In the genomic region with DNA sequence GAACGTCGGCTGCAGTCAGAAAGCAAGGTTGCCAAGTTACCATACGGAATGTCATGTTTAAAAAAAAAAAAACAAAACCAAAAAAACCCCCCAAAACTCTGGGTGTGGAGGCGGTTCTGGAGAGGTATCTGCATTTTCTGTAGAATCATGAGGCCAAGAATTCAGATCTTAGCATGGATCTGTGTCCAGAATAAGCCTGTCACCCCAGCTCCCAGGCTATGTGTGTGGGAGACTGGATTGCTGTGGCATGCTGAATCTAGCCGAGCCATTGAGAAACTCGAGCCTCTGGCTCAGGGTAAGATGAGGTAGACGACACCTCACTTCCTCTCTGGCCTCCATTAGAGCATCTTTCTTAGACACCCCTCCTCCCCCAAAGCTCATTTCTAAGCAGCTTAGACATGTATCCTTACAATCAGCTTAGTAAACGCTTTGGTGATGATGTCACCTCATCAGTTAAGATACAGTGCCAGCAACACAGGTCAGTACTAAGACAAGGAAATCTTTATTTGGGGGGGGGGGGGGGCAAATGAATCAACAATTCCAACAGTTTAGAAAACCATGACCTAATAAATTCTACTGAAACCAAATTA, we compare ENCODE assay signal across 19 mouse cellular contexts. TPM values are rescaled to one million over a fixed set of nuclear protein-coding genes. Genes with fewer than 3 reads are reported as not detected.
DNase-seq lines count a peak whose midpoint lies in the region; ATAC-seq and TF ChIP-seq lines count a peak whose summit lies in the region.
"Had no signal": no experiment of that assay in that cellular context is flagged by ENCODE, and none has a peak within 500 bp of the region (broad histone marks: within the 10 kb centered on the region; RNA-seq: fewer than 3 reads in every experiment).

No protein-coding gene starts in this region.

- peaks cover 28% of the 10 kb centered on the region for H3K36me3 ChIP-seq in forebrain, embryonic 14.5 days (ENCODE audit: control insufficient read depth, insufficient read depth, low read length)
- H3K36me3 ChIP-seq in forebrain, embryonic 11.5 days (ENCODE audit: control insufficient read depth, insufficient read depth, low read length): peaks cover 3% of the 10 kb centered on the region; the same call in 1 of the 2 replicates
- H3K36me3 ChIP-seq in lung, postnatal 0 days (ENCODE audit: insufficient read depth, low read length): no peaks in the 10 kb centered on the region

- DNase-seq in forebrain, embryonic 14.5 days (ENCODE audit: low spot score): no peak
- DNase-seq in forebrain, embryonic 11.5 days (ENCODE audit: low spot score): no peak
- DNase-seq in layer of hippocampus, adult 2 months (ENCODE audit: low spot score in 2 of 2): peak in 1 of 2 experiments; percentile 31
- DNase-seq in layer of hippocampus, postnatal 25 days (ENCODE audit: extremely low spot score in 1 of 2, low spot score in 1 of 2): no peak
- peak; percentile 64 for DNase-seq in right cerebral cortex, adult 18-20 months
- no peak for DNase-seq in right cerebral cortex, postnatal 4 days
- peak; percentile 53 for DNase-seq in right cerebral cortex, postnatal 25 days
- no peak for DNase-seq in lung, postnatal 0 days (ENCODE audit: low spot score)
- DNase-seq: adrenal gland, postnatal 10 days; cerebellum, adult 2 months; heart, adult 11 months; lung, embryonic 14.5 days; thymus, adult 18-20 months had no signal

- no peak overlapping the region for H3K4me2 ChIP-seq in forebrain, embryonic 14.5 days (ENCODE audit: low read length)
- H3K4me2 ChIP-seq in forebrain, embryonic 11.5 days (ENCODE audit: low read depth, low read length, severe bottlenecking): no peak overlapping the region
- H3K4me2 ChIP-seq in lung, postnatal 0 days (replicated peaks; ENCODE audit: low read depth, low read length): no peak overlapping the region
- H3K4me2 ChIP-seq: embryonic facial prominence, embryonic 15.5 days; liver, embryonic 12.5 days; lung, embryonic 14.5 days; midbrain, embryonic 13.5 days had no signal

- no peaks in the 10 kb centered on the region for H3K4me1 ChIP-seq in forebrain, embryonic 14.5 days (ENCODE audit: control insufficient read depth, insufficient read depth, low read length)
- no peaks in the 10 kb centered on the region for H3K4me1 ChIP-seq in forebrain, embryonic 11.5 days (replicated peaks; ENCODE audit: control insufficient read depth, insufficient read depth, low read length)
- H3K4me1 ChIP-seq in lung, postnatal 0 days (ENCODE audit: insufficient read depth, low read depth, low read length): no peaks in the 10 kb centered on the region
- H3K4me1 ChIP-seq: embryonic facial prominence, embryonic 15.5 days; forebrain, embryonic 10.5 days; liver, embryonic 12.5 days; midbrain, embryonic 13.5 days had no signal

- H3K27me3 ChIP-seq in forebrain, embryonic 14.5 days (replicated peaks; ENCODE audit: control insufficient read depth, insufficient read depth, low read length): no peaks in the 10 kb centered on the region
- no peaks in the 10 kb centered on the region for H3K27me3 ChIP-seq in forebrain, embryonic 11.5 days (ENCODE audit: control insufficient read depth, insufficient read depth, low read length)
- H3K27me3 ChIP-seq in lung, postnatal 0 days (replicated peaks; ENCODE audit: insufficient read depth, low read length): no peaks in the 10 kb centered on the region
- H3K27me3 ChIP-seq: CH12.LX; embryonic facial prominence, embryonic 15.5 days; liver, embryonic 12.5 days; midbrain, embryonic 13.5 days had no signal

- TF ChIP-seq EP300 in lung, postnatal 0 days (IDR thresholded peaks at IDR 0.05): no peak

- no peaks in the 10 kb centered on the region for H3K9me3 ChIP-seq in forebrain, embryonic 14.5 days (replicated peaks; ENCODE audit: control insufficient read depth, low read length)
- H3K9me3 ChIP-seq in forebrain, embryonic 11.5 days (ENCODE audit: control insufficient read depth, low read length): no peaks in the 10 kb centered on the region
- H3K9me3 ChIP-seq in lung, postnatal 0 days (ENCODE audit: low read length): no peaks in the 10 kb centered on the region
- H3K9me3 ChIP-seq: embryonic facial prominence, embryonic 15.5 days; forebrain, embryonic 10.5 days; liver, embryonic 12.5 days; midbrain, embryonic 13.5 days had no signal

- WGBS in forebrain, embryonic 14.5 days: 67% methylated on average over 8 of the region's 8 CpGs
- 81% methylated on average over 8 of the region's 8 CpGs for WGBS in forebrain, embryonic 11.5 days
- 77% methylated on average over 8 of the region's 8 CpGs for WGBS in lung, postnatal 0 days

- H3K27ac ChIP-seq in forebrain, embryonic 14.5 days (ENCODE audit: low read depth, low read length): no peak overlapping the region
- H3K27ac ChIP-seq in forebrain, embryonic 11.5 days (ENCODE audit: low read depth, low read length): no peak overlapping the region
- H3K27ac ChIP-seq in layer of hippocampus, adult 2 months: peak overlapping the region; percentile 76
- no peak overlapping the region for H3K27ac ChIP-seq in lung, postnatal 0 days (ENCODE audit: low read length)
- H3K27ac ChIP-seq: embryonic facial prominence, embryonic 15.5 days; forebrain, embryonic 10.5 days; liver, embryonic 12.5 days; macrophage; midbrain, embryonic 13.5 days had no signal

- TF ChIP-seq CTCF in layer of hippocampus, adult 2 months (conservative IDR thresholded peaks at IDR 0.05): no peak
- TF ChIP-seq CTCF in lung, postnatal 0 days (IDR thresholded peaks at IDR 0.05): no peak

- peak; percentile 5; the same call in 1 of the 2 replicates for ATAC-seq in forebrain, embryonic 14.5 days
- ATAC-seq in forebrain, embryonic 11.5 days (replicated peaks; ENCODE audit: low FRiP score): no peak
- no peak for ATAC-seq in lung, postnatal 0 days
- ATAC-seq: liver, embryonic 12.5 days; midbrain, embryonic 13.5 days had no signal

- H3K9ac ChIP-seq in forebrain, embryonic 14.5 days (ENCODE audit: low read length): no peak overlapping the region
- H3K9ac ChIP-seq in forebrain, embryonic 11.5 days (ENCODE audit: low read length): no peak overlapping the region
- H3K9ac ChIP-seq in lung, postnatal 0 days (replicated peaks; ENCODE audit: low read depth): no peak overlapping the region
- H3K9ac ChIP-seq: embryonic facial prominence, embryonic 15.5 days; liver, embryonic 12.5 days; lung, embryonic 14.5 days; midbrain, embryonic 13.5 days had no signal

- H3K4me3 ChIP-seq in forebrain, embryonic 14.5 days (ENCODE audit: low read depth, low read length): no peak overlapping the region
- H3K4me3 ChIP-seq in forebrain, embryonic 11.5 days (ENCODE audit: low read depth, low read length): no peak overlapping the region
- no peak overlapping the region; the same call in 1 of the 2 replicates for H3K4me3 ChIP-seq in layer of hippocampus, adult 2 months
- no peak overlapping the region for H3K4me3 ChIP-seq in lung, postnatal 0 days (ENCODE audit: low read depth, low read length)
- H3K4me3 ChIP-seq: embryonic facial prominence, embryonic 15.5 days; forebrain, embryonic 10.5 days; liver, embryonic 12.5 days; midbrain, embryonic 13.5 days had no signal

RNA-seq across cellular contexts. Expression of gene Tspan13, which starts 50.9 kb away (rescaled TPM):
- polyA plus RNA-seq in forebrain, embryonic 14.5 days (2014; fragmentation: Nextera tagmentation; extraction: Ambion mirVana): 249 and 271 TPM in 2 replicates
- 187 and 199 TPM in 2 replicates for polyA plus RNA-seq in forebrain, embryonic 11.5 days (2014; fragmentation: Nextera tagmentation; extraction: Ambion mirVana)
- 100 to 1,000 TPM; 261 to 264 TPM for total RNA-seq in layer of hippocampus, adult 2 months (2021)
- total RNA-seq in layer of hippocampus, postnatal 25 days (2021): 100 to 1,000 TPM; 286 to 292 TPM
- 255 and 302 TPM in 2 replicates for polyA plus RNA-seq in lung, postnatal 0 days (2015; fragmentation: Nextera tagmentation; extraction: Ambion mirVana)

Comparison
In these comparisons a context has a peak if more than half of its experiments do, and no peak if none do; other contexts are left out.
1. DNase-seq: peak in right cerebral cortex, adult 18-20 months (single experiment) and right cerebral cortex, postnatal 25 days (single experiment); none in forebrain, embryonic 14.5 days (single experiment), forebrain, embryonic 11.5 days (single experiment), layer of hippocampus, postnatal 25 days (0 of 2), right cerebral cortex, postnatal 4 days (single experiment) and lung, postnatal 0 days (single experiment).